Mouse (Mus musculus): ENCODE measurements around the gene Dnm1. TPM values are rescaled to one million over a fixed set of nuclear protein-coding genes. Genes with fewer than 3 reads are reported as not detected.

The Dnm1 gene
- polyA plus RNA-seq, 1 experiment: 52.6 TPM

- Histone ChIP-seq H3K4me3 (ENCODE audit: insufficient read depth, low read length) (no peak overlapping the region), H3K4me1 (ENCODE audit: control insufficient read depth, insufficient read depth, low read length) (peaks cover 9% of the 10 kb centered on the region), H3K27ac (ENCODE audit: insufficient read depth, low read length) (no peak overlapping the region; the same call in 1 of the 2 replicates)
- no peak for TF ChIP-seq CTCF (IDR thresholded peaks at IDR 0.05; ENCODE audit: borderline replicate concordance, insufficient read depth, low read length)
- no peak for TF ChIP-seq POLR2A (IDR thresholded peaks at IDR 0.05; ENCODE audit: low read depth, low read length)
Measured at GRCm38 (mm10) chr2:32327200-32327599, 25.9 kb downstream of the Dnm1 start.

- H3K27ac ChIP-seq (ENCODE audit: insufficient read depth, low read length): peak overlapping the region; percentile 79
- H3K4me1 ChIP-seq (ENCODE audit: control insufficient read depth, insufficient read depth, low read length): peaks cover 11% of the 10 kb centered on the region
Measured at GRCm38 (mm10) chr2:32325342-32325741, 27.8 kb downstream of the Dnm1 start.

DNA sequence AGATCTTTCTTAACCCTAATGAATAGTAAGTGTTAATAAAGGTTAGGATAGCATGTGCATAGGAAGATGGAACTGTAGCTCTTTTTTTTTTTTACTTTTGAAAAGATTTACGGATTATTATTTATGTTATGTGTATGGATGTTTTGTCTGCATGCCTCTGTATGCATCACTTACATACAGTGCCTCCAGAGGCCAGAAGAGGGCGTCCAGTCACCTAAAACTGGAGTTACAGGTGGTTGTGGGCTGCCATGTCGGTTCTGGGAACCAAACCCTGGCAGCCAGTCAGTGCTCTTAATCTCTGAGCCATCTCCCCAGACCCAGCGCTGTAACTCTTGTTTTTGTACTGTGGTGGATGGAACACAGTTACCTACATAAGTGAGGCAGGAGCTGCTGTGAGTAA is 28.8 kb downstream of the Dnm1 start:
- Histone ChIP-seq H3K4me1 (ENCODE audit: control insufficient read depth, insufficient read depth, low read length) (peaks cover 15% of the 10 kb centered on the region), H3K27ac (ENCODE audit: insufficient read depth, low read length) (no peak overlapping the region)
- TF ChIP-seq CTCF (IDR thresholded peaks at IDR 0.05; ENCODE audit: borderline replicate concordance, insufficient read depth, low read length) (no peak), POLR2A (IDR thresholded peaks at IDR 0.05; ENCODE audit: low read depth, low read length) (no peak)

More at GRCm38 (mm10) chr2:32325342-32325741, 27.8 kb downstream of the Dnm1 start:
- H3K4me3 ChIP-seq (ENCODE audit: insufficient read depth, low read length): no peak overlapping the region
- TF ChIP-seq CTCF (IDR thresholded peaks at IDR 0.05; ENCODE audit: borderline replicate concordance, insufficient read depth, low read length) (no peak), POLR2A (IDR thresholded peaks at IDR 0.05; ENCODE audit: low read depth, low read length) (no peak)

GRCm38 (mm10) chr2:32322754-32323741 is 30.1 kb downstream of the Dnm1 start:
- no peak overlapping the region for H3K4me3 ChIP-seq (ENCODE audit: insufficient read depth, low read length)
- H3K27ac ChIP-seq (ENCODE audit: insufficient read depth, low read length): no peak overlapping the region
- no peak for TF ChIP-seq POLR2A (IDR thresholded peaks at IDR 0.05; ENCODE audit: low read depth, low read length)
- TF ChIP-seq CTCF (IDR thresholded peaks at IDR 0.05; ENCODE audit: borderline replicate concordance, insufficient read depth, low read length): no peak
- peaks cover 19% of the 10 kb centered on the region for H3K4me1 ChIP-seq (ENCODE audit: control insufficient read depth, insufficient read depth, low read length)

More for the DNA sequence above, 28.8 kb downstream of the Dnm1 start:
- no peak overlapping the region for H3K4me3 ChIP-seq (ENCODE audit: insufficient read depth, low read length)

DNA sequence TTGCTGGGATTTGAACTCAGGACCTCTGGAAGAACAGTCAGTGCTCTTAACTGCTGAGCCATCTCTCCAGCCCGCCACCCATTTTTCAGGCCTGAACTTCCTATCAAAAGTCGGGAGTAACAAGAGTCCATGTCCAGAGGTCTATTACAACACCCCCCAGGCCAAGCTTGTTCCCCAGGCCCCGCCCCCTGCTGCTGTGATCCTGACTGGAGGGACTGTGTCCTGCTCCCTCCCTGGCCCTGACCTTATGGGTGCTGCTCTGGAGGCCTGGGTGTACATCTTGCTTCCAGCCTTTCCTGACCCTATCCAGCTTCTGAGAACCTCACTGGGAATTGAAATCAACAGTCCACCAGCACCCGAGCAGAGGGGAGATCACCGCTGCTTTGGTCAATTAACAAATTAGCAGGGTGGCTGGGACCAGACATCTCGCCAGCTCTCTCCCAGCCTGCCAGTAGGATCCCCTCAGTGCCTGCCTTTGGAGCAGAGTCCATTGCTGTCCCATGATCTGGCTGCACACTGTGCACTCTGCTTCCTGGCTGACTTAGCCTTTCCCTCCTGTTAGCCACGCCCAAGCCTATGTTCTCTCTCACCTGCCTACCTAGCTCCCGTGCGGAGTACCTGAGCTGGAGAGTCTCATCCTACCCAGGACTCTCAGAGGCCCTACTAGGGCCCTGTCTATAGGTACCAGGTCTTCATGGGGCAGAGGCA is 31.4 kb downstream of the Dnm1 start:
- Histone ChIP-seq H3K27ac (ENCODE audit: insufficient read depth, low read length) (no peak overlapping the region), H3K4me1 (ENCODE audit: control insufficient read depth, insufficient read depth, low read length) (peaks cover 26% of the 10 kb centered on the region), H3K4me3 (ENCODE audit: insufficient read depth, low read length) (no peak overlapping the region)
- TF ChIP-seq POLR2A (IDR thresholded peaks at IDR 0.05; ENCODE audit: low read depth, low read length): no peak
- TF ChIP-seq CTCF (IDR thresholded peaks at IDR 0.05; ENCODE audit: borderline replicate concordance, insufficient read depth, low read length): no peak

- no peak overlapping the region for H3K4me3 ChIP-seq (ENCODE audit: insufficient read depth, low read length)
- peak overlapping the region; percentile 58; the same call in 1 of the 2 replicates for H3K27ac ChIP-seq (ENCODE audit: insufficient read depth, low read length)
- peaks cover 32% of the 10 kb centered on the region for H3K4me1 ChIP-seq (ENCODE audit: control insufficient read depth, insufficient read depth, low read length)
- TF ChIP-seq CTCF (IDR thresholded peaks at IDR 0.05; ENCODE audit: borderline replicate concordance, insufficient read depth, low read length) (no peak), POLR2A (IDR thresholded peaks at IDR 0.05; ENCODE audit: low read depth, low read length) (no peak)
Measured at GRCm38 (mm10) chr2:32320721-32321120, 32.4 kb downstream of the Dnm1 start.

DNA sequence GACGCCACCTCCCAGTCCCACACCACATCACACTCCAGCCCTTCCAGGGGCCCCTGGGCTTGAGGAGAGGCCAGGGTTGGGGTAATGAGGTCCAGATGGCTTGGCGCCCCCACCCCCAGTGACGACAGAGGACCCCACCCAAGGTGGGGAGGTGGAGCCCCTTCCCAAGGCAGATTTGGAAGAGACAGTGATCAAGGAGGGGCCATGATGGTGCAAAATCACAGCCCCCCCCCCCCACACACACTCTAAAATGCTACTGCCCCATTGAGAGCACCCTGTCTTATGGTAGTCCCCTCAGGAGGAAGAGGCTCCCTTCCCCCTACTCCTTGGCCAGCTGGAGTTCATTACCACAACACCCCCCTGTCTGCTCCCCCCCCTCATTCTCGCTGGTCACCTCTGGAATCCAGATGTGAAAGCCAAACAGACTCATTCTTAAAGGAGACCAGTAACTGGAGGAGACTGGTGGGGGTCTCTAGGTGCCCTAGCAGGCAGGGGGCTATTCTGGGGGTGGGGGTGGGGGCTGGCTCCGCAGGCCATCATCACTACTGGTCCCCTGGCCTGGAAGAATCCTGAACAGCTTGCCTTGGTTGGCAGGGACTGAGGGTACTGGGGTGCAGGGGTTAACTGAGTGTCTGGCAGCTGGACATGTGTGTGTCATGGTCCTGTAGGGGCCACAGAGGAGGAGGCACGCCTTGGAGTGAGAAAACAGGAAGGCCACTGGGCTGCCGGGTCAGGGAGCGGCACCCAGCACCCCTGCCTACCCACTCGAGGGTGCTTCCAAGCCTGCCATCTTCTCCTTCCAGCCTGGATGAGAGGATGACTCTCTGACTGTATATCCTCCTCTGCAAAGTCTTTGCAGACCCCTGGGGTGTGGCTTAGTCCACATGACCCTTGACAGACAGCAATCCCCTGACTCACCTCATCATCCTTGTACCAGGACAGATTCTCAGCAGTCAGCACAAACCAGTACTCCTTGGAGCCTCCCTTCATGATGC is 33.3 kb downstream of the Dnm1 start:
- Histone ChIP-seq H3K4me3 (ENCODE audit: insufficient read depth, low read length) (no peak overlapping the region), H3K27ac (ENCODE audit: insufficient read depth, low read length) (peak overlapping the region; percentile 97), H3K4me1 (ENCODE audit: control insufficient read depth, insufficient read depth, low read length) (peaks cover 26% of the 10 kb centered on the region)
- TF ChIP-seq CTCF (IDR thresholded peaks at IDR 0.05; ENCODE audit: borderline replicate concordance, insufficient read depth, low read length) (no peak), POLR2A (IDR thresholded peaks at IDR 0.05; ENCODE audit: low read depth, low read length) (0 out of 2 replicates have a peak, but pooled peaks have one; percentile 35)

DNA sequence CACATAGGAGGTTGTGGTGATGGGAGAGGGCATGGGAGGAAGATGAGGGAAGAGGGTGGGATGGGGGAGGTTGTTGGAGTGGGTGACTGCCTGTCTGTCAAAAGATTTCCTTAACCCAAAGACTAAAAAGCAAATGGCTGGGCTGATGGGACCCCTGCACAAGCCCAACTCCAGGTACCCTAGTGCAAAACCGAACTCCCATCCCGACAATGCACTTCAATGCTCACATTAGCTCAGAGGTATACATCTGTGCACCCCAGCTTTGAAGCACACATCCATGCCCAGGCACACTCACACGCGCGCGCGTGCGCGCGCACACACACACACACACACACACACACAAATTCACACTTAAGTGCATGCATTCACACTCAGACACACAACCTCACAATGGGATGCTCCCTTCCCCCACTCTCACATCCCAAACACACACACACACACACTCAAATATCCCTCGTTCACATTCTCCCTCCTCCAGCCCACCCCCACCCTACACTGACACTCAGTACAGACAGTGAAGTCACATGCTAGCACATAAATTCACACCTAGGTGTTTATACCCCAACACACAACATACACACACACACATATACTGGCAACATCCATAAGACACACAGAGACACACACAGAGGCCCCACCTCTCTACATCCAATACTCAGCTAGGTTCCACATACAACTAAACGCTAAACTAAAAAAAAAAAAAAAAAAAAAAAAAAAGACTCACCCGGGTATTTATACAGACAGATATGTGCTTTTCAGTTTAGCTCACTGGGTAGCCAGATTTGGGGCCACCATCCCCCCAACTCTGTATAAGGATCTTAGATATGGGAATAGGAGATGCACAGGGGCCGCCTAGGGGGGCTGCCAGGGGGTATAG is 34.2 kb downstream of the Dnm1 start:
- TF ChIP-seq POLR2A (IDR thresholded peaks at IDR 0.05; ENCODE audit: low read depth, low read length) (peak; percentile 88), CTCF (IDR thresholded peaks at IDR 0.05; ENCODE audit: borderline replicate concordance, insufficient read depth, low read length) (no peak)
- Histone ChIP-seq H3K27ac (ENCODE audit: insufficient read depth, low read length) (peak overlapping the region; percentile 97), H3K4me1 (ENCODE audit: control insufficient read depth, insufficient read depth, low read length) (peaks cover 29% of the 10 kb centered on the region), H3K4me3 (ENCODE audit: insufficient read depth, low read length) (peak overlapping the region; percentile 67)
